Mouse (Mus musculus): ENCODE data around the gene Gm49396.

DNA sequence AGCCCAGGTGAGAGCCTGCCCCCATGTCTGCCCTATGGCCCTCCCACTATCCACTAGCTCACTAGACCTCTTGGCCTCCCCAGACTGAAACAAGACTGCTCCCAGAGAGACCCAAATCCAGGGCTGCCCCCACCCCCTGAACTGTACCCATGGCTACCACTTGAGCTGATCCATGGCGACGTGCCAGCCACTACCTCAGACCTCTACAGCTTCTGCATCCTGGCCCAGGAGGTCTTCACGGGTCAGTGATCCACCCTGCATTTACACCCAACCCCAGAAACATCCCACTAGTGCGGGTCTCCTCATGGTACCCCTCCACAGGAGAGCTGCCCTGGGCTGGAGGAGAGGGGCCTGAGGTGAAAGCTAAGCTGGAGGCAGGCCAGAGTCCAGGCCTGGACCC lies 42.7 kb upstream of the Gm49396 start:
- TF ChIP-seq GATA1 (IDR thresholded peaks at IDR 0.05; ENCODE audit: borderline replicate concordance, low read length) (no peak), FLI1 (IDR thresholded peaks at IDR 0.05; ENCODE audit: low read length) (no peak)
